Mouse (Mus musculus): Measurements from ENCODE around the gene Cd82.

GRCm38 (mm10) chr2:93453046-93453445 lies 9.9 kb downstream of the Cd82 start:
- TF ChIP-seq POLR2A (IDR thresholded peaks at IDR 0.05; ENCODE audit: insufficient read length, low read depth) (no peak), USF1 (IDR thresholded peaks at IDR 0.05; ENCODE audit: low read depth) (no peak), MAX (IDR thresholded peaks at IDR 0.05; ENCODE audit: low read depth) (no peak)

All from myocyte (in vitro differentiated cells).